9 mouse cellular contexts compared by ENCODE assay signal in genomic region chr4:97923248-97923647, GRCm38 (mm10).
DNase-seq lines count a peak whose midpoint lies in the region; ATAC-seq lines count a peak whose summit lies in the region.
"Had no signal": no experiment of that assay in that cellular context is flagged by ENCODE, and none has a peak within 500 bp of the region (broad histone marks: within the 10 kb centered on the region; RNA-seq: fewer than 3 reads in every experiment).

No protein-coding gene starts in this region.

- DNase-seq in spleen, postnatal 36 days (ENCODE audit: low spot score in 2 of 2): peak; percentile 20
- no peak for DNase-seq in spleen, postnatal 14 days (ENCODE audit: low spot score in 2 of 2)
- DNase-seq in urinary bladder, adult 18-20 months (ENCODE audit: low spot score in 2 of 2): no peak
- DNase-seq in adrenal gland, adult 8-10 months: no peak
- DNase-seq: thymus, postnatal 14 days had no signal

- no peak overlapping the region for H3K9ac ChIP-seq in hindbrain, embryonic 15.5 days
- no peak overlapping the region for H3K9ac ChIP-seq in hindbrain, embryonic 12.5 days

- H3K4me3 ChIP-seq in hindbrain, embryonic 15.5 days: no peak overlapping the region
- H3K4me3 ChIP-seq in hindbrain, embryonic 12.5 days: no peak overlapping the region

- H3K27ac ChIP-seq in hindbrain, embryonic 15.5 days (replicated peaks): peak overlapping the region; percentile 60; the same call in 1 of the 2 replicates
- H3K27ac ChIP-seq in hindbrain, embryonic 12.5 days: no peak overlapping the region

- ATAC-seq in hindbrain, embryonic 15.5 days (ENCODE audit: low FRiP score, low read depth): no peak
- ATAC-seq in hindbrain, embryonic 12.5 days (ENCODE audit: low FRiP score): no peak
- peak; percentile 68 for ATAC-seq in erythroid progenitor cell, adult 5-6 weeks (replicated peaks; ENCODE audit: low FRiP score, poor library complexity, severe bottlenecking)
- ATAC-seq in megakaryocyte-erythroid progenitor cell, adult 5-6 weeks (replicated peaks; ENCODE audit: low FRiP score, low TSS enrichment, poor library complexity, severe bottlenecking): peak; percentile 84

- WGBS in hindbrain, embryonic 15.5 days: 82% methylated on average over 5 of the region's 5 CpGs
- 93% methylated on average over 5 of the region's 5 CpGs for WGBS in hindbrain, embryonic 12.5 days

- H3K9me3 ChIP-seq in hindbrain, embryonic 15.5 days: no peaks in the 10 kb centered on the region
- H3K9me3 ChIP-seq in hindbrain, embryonic 12.5 days (replicated peaks): no peaks in the 10 kb centered on the region

- no peak overlapping the region for H3K4me2 ChIP-seq in hindbrain, embryonic 15.5 days
- H3K4me2 ChIP-seq in hindbrain, embryonic 12.5 days (replicated peaks): no peak overlapping the region

- peaks cover 57% of the 10 kb centered on the region for H3K4me1 ChIP-seq in hindbrain, embryonic 15.5 days (replicated peaks)
- peaks cover 32% of the 10 kb centered on the region for H3K4me1 ChIP-seq in hindbrain, embryonic 12.5 days

- H3K36me3 ChIP-seq in hindbrain, embryonic 15.5 days: no peaks in the 10 kb centered on the region
- no peaks in the 10 kb centered on the region for H3K36me3 ChIP-seq in hindbrain, embryonic 12.5 days

- no peaks in the 10 kb centered on the region for H3K27me3 ChIP-seq in hindbrain, embryonic 15.5 days
- H3K27me3 ChIP-seq in hindbrain, embryonic 12.5 days: no peaks in the 10 kb centered on the region

Comparison
In these comparisons a context has a peak if more than half of its experiments do, and no peak if none do; other contexts are left out.
1. DNase-seq: peak in spleen, postnatal 36 days (2 of 2); none in spleen, postnatal 14 days (0 of 2), urinary bladder, adult 18-20 months (0 of 2) and adrenal gland, adult 8-10 months (single experiment).
2. ATAC-seq: peak in erythroid progenitor cell, adult 5-6 weeks (single experiment) and megakaryocyte-erythroid progenitor cell, adult 5-6 weeks (single experiment); none in hindbrain, embryonic 15.5 days (single experiment) and hindbrain, embryonic 12.5 days (single experiment).